Mouse (Mus musculus) liver, embryonic 14.5 days (tissue): Measurements from ENCODE around the gene Cntnap2. TPM values are rescaled to one million over a fixed set of nuclear protein-coding genes. Genes with fewer than 3 reads are reported as not detected.

ENCODE experiments used
- ATAC-seq: fragments of 200-750 bp; cut with Nextera tagmentation; 2 replicates; pipeline ENCODE4 v1.8.0; 2017; ENCODE audit warnings: moderate number of reproducible peaks, mild to moderate bottlenecking, moderate library complexity; ENCODE audit not compliant: insufficient read depth
- DNase-seq, 3 experiments: peaks; one replicate each; pipeline ENCODE4 v3.0.0-alpha.2; 2012 to 2013; ENCODE audit warnings: low read depth in 3 of 3, low spot score in 3 of 3
- H3K27ac ChIP-seq: fragments of 300-500 bp; sonication (generic); 2 replicates; pipeline ENCODE4 v1.5.1; 2014; ENCODE audit warnings: moderate library complexity, mild to moderate bottlenecking, control low read depth, inconsistent platforms
- H3K27me3 ChIP-seq: fragments of 300-500 bp; sonication (generic); 2 replicates; pipeline ENCODE4 v1.6.1; 2014; ENCODE audit warnings: mild to moderate bottlenecking, low read length, moderate library complexity; ENCODE audit not compliant: control insufficient read depth, insufficient read depth
- H3K36me3 ChIP-seq: fragments of 300-500 bp; sonication (generic); replicated peaks from 2 replicates; pipeline ENCODE4 v1.6.1; 2014; ENCODE audit warnings: low read depth; ENCODE audit not compliant: control insufficient read depth, insufficient read depth
- H3K4me1 ChIP-seq, 2 experiments: fragments of 200-500 bp in 1 of 2; fragments of 300-500 bp in 1 of 2; sonication (generic) in 1 of 2; replicated peaks; 2 replicates each; pipeline ENCODE4 v1.6.1; 2012 to 2014; ENCODE audit warnings: antibody characterized with exemption in 1 of 2, inconsistent platforms in 1 of 2, low read length in 1 of 2; ENCODE audit not compliant: control insufficient read depth in 2 of 2, insufficient read depth in 2 of 2
- H3K4me2 ChIP-seq: fragments of 300-500 bp; sonication (generic); 2 replicates; pipeline ENCODE4 v1.6.1; 2014; ENCODE audit warnings: low read depth, mild to moderate bottlenecking, control low read depth, moderate library complexity
- H3K4me3 ChIP-seq, 2 experiments: fragments of 200-500 bp in 1 of 2; fragments of 300-500 bp in 1 of 2; sonication (generic) in 1 of 2; 2 replicates each; pipeline ENCODE4 v1.5.1; 2012 to 2014; ENCODE audit warnings: low read depth in 2 of 2, low read length in 2 of 2, mild to moderate bottlenecking in 2 of 2, control low read depth in 1 of 2, inconsistent platforms in 1 of 2, moderate library complexity in 1 of 2; ENCODE audit not compliant: insufficient read depth in 1 of 2
- H3K9ac ChIP-seq: fragments of 300-500 bp; sonication (generic); replicated peaks from 2 replicates; pipeline ENCODE4 v1.6.1; 2014; ENCODE audit warnings: mild to moderate bottlenecking, control low read depth, moderate library complexity
- H3K9me3 ChIP-seq: fragments of 300-500 bp; sonication (generic); 2 replicates; pipeline ENCODE4 v1.6.1; 2016; ENCODE audit warnings: low read length, mixed read lengths; ENCODE audit not compliant: control insufficient read depth
- CTCF ChIP-seq: IDR thresholded peaks from 2 replicates; pipeline ENCODE4 v1.5.1; 2016; ENCODE audit warnings: antibody characterized with exemption, low read depth, control low read depth
- EP300 ChIP-seq: IDR thresholded peaks from 2 replicates; pipeline ENCODE4 v1.6.1; 2016; ENCODE audit warnings: antibody characterized with exemption, low read depth
- WGBS: fragments of 180-500 bp; shearing (Covaris S2); extraction: QIAGEN DNeasy Blood & Tissue Kit; methylation state at CpG from one replicate; pipeline ENCODE4 v1.1.7; 2014; ENCODE audit not compliant: insufficient replicate concordance; 5-methylcytosine and 5-hydroxymethylcytosine counted together
- polyA plus RNA-seq, 2 experiments: library from polyadenylated mRNA; depleted of rRNA in 1 of 2; stranded (reverse) in 1 of 2; unstranded in 1 of 2; fragments of >200 nt; fragmentation: Nextera tagmentation in 1 of 2; extraction: Ambion mirVana in 1 of 2; gene quantifications; 2 replicates each; pipeline versions ENCODE4 v1.2.1 to v1.2.3; 2012 to 2014

Cntnap2 gene
- polyA plus RNA-seq, 2 experiments: 0.38 to 0.39 TPM

DNA sequence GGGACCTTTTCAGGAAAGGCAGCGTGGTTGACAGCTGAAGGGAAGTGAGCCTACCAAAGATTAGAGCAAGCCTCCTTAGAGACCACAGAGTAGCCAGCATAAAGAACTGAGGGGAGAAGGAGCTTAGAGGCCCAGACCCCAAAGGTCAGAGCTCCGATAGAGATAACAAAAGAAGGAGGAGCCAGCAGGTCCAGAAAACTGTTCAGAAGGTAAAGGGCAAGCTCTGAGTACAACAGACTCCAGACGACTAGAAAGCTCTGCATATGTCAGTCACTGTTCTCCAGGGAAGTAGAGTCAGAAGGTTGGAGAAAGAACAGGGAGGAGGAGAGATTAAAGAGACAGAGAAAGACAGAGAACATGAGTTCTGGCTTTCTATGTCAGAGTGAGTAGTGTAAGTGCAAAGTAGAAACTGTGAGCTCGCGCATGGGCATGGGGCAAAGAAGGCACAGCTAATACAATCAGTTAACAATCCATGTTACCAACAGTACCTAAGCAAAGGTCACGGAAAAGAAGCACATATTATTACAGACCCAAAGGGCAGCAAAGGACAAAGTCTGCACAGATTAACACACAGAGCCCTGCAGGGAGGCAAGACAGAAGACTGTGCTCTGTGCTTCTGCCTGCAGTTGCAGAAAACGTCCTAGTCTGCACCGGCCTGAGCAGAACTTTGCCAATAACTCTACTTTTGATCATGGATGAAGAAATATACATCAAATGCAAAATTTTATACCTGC lies 2247.1 kb downstream of the Cntnap2 start:
- Histone ChIP-seq H3K4me3 (no peak overlapping the region), H3K4me2 (no peak overlapping the region), H3K9me3 (no peaks in the 10 kb centered on the region), H3K27ac (no peak overlapping the region), H3K36me3 (no peaks in the 10 kb centered on the region), H3K27me3 (no peaks in the 10 kb centered on the region), H3K4me1 (peaks cover 0 to 6% of the 10 kb centered on the region in 2 experiments; a peak in 1 of 4 replicates), H3K9ac (no peak overlapping the region)
- ATAC-seq (no peak), DNase-seq (no peak)
- 38% methylated on average over 8 of the region's 8 CpGs for WGBS
- TF ChIP-seq CTCF (no peak), EP300 (no peak)

DNA sequence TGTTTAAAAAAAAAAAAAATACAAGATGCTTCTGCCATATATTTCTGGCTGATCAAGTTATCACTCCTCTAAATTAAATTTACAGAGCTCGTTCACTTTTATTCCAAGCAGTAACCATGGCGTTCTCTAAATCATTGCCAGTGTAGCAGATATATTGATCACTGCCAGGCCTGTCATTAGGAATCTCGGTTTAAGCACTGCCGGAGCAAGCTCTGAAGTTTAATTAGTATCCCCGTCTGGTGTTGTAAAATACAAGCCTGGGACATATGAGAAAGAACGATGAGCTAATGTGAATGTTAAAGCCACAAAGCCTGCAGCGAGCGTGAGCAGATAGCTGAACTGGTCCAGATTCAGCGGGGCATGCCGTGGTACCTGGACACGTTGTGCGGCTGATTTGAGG lies 2247.8 kb downstream of the Cntnap2 start:
- WGBS: 76% methylated on average over 12 of the region's 12 CpGs
- Histone ChIP-seq H3K27ac (no peak overlapping the region), H3K4me3 (no peak overlapping the region)

DNA sequence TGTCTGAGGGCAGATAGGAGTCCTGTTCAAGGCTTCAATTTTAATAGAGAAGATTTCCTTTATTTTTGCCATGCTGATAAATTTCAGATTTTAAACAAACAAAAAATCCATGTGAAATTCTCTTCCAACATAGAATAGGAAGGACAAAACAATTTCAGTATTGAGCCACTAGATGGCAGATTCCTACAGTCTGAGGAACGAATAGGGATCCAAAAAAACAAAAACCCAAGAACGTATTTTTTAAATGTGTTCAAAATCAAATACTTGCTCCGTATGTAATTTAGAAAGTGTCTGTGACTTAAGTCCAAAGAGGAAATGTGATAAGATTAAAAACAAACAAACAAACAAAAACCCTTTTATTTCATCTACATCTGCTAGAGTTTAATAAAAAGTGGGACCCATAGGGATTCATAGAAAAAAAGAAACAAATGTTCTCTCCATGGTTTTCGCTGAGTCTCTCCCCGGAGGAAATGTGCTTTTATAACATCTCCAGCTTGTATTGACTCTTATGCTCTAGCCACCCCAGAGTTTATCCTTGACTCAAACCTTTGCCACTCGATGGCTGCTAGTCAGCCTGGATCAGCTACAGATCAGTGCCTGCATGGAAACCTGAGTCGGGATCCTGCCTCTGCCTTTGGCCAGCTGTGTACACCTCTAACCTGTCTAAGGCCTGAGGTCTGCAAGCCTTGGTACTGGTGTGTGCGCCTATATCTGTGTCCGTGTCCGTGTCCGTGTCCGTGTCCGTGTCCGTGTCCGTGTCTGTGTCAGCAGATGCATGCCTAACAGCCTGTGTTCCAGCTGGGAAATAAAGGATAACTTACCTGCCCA lies 2255.6 kb downstream of the Cntnap2 start:
- TF ChIP-seq CTCF (peak; percentile 55; the same call in 1 of the 2 replicates), EP300 (no peak)
- Histone ChIP-seq H3K9me3 (no peaks in the 10 kb centered on the region), H3K4me2 (no peak overlapping the region), H3K4me1 (peaks cover 0 to 2% of the 10 kb centered on the region in 2 experiments; a peak in 2 of 4 replicates), H3K27me3 (no peaks in the 10 kb centered on the region), H3K27ac (no peak overlapping the region), H3K9ac (no peak overlapping the region), H3K36me3 (no peaks in the 10 kb centered on the region), H3K4me3 (no peak overlapping the region)
- ATAC-seq (no peak), DNase-seq (peak in 1 of 3 experiments; percentile 24)
- 55% methylated on average over 15 of the region's 15 CpGs for WGBS

More for the DNA sequence above, 2247.8 kb downstream of the Cntnap2 start:
- H3K4me2 ChIP-seq: no peak overlapping the region
- no peak for DNase-seq
- H3K27me3 ChIP-seq: no peaks in the 10 kb centered on the region
- H3K4me1 ChIP-seq: peaks cover 0 to 6% of the 10 kb centered on the region in 2 experiments; a peak in 1 of 4 replicates
- no peaks in the 10 kb centered on the region for H3K36me3 ChIP-seq
- no peaks in the 10 kb centered on the region for H3K9me3 ChIP-seq
- ATAC-seq: no peak
- TF ChIP-seq EP300: no peak
- no peak for TF ChIP-seq CTCF
- H3K9ac ChIP-seq: no peak overlapping the region

DNA sequence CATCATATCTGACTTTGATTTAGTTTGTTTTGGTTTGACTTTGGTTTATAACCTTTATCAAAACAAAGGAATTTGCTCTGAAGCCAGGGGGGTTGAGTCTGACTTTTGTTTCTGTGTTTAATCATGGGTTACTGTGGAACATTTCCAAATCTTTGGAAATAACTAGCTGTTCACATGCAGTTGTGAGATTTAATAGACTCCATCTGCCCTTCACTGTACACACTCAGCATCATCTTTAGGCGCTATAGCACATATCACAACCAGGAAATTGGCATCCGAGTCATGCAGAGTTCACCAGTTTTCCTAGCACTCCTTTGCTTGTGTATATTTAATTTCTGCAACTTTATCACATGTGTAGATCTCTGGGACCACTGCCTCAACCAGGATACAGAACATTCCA lies 2256.3 kb downstream of the Cntnap2 start:
- H3K4me1 ChIP-seq: peaks cover 0 to 4% of the 10 kb centered on the region in 2 experiments; a peak in 2 of 4 replicates
- H3K36me3 ChIP-seq: no peaks in the 10 kb centered on the region
- no peaks in the 10 kb centered on the region for H3K9me3 ChIP-seq
- 57% methylated on average over 2 of the region's 2 CpGs for WGBS
- H3K27ac ChIP-seq: no peak overlapping the region
- ATAC-seq (no peak), DNase-seq (no peak)
- H3K4me2 ChIP-seq: no peak overlapping the region
- no peak overlapping the region for H3K9ac ChIP-seq
- TF ChIP-seq EP300 (no peak), CTCF (no peak)
- no peak overlapping the region for H3K4me3 ChIP-seq
- H3K27me3 ChIP-seq: no peaks in the 10 kb centered on the region

DNA sequence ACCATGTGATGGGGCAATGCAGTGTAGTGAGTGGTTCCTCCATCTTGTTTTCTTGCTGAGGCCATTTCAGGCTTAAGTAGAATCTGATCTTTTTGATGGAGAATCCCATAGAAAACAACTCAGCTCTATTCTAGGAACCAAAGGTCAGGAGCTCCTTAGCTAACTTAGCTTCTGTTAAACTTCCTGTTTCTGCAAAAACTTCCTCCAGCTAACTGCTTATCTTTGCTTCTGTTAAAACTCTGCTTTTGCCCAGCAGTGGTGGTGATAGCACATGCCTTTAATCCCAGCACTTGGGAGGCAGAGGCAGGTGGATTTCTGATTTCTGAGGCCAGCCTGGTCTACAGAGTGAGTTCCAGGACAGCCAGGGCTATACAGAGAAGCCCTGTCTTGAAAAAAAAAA lies 2258.1 kb downstream of the Cntnap2 start:
- Histone ChIP-seq H3K4me1 (peaks cover 0 to 4% of the 10 kb centered on the region in 2 experiments; a peak in 2 of 4 replicates), H3K36me3 (no peaks in the 10 kb centered on the region), H3K27ac (no peak overlapping the region), H3K9me3 (no peaks in the 10 kb centered on the region), H3K4me3 (no peak overlapping the region), H3K9ac (no peak overlapping the region), H3K4me2 (no peak overlapping the region), H3K27me3 (no peaks in the 10 kb centered on the region)
- TF ChIP-seq CTCF: no peak
- ATAC-seq (no peak), DNase-seq (no peak)
